10 mouse cellular contexts compared by ENCODE assay signal in genomic region chr15:83332373-83332772, GRCm38 (mm10). TPM values are rescaled to one million over a fixed set of nuclear protein-coding genes. Genes with fewer than 3 reads are reported as not detected.
DNase-seq lines count a peak whose midpoint lies in the region; ATAC-seq and TF ChIP-seq lines count a peak whose summit lies in the region.
"Had no signal": no experiment of that assay in that cellular context is flagged by ENCODE, and none has a peak within 500 bp of the region (broad histone marks: within the 10 kb centered on the region; RNA-seq: fewer than 3 reads in every experiment).

No protein-coding gene starts in this region.

- WGBS in forebrain, postnatal 0 days = 73% methylated on average over 3 of the region's 3 CpGs
- WGBS in forebrain, embryonic 12.5 days = 82% methylated on average over 3 of the region's 3 CpGs
- 94% methylated on average over 3 of the region's 3 CpGs for WGBS in liver, adult 2 months
- 66% methylated on average over 3 of the region's 3 CpGs for WGBS in liver, embryonic 12.5 days (ENCODE audit: insufficient replicate concordance)
- WGBS in lung, postnatal 0 days = 83% methylated on average over 3 of the region's 3 CpGs

- no peak for TF ChIP-seq EP300 in lung, postnatal 0 days (IDR thresholded peaks at IDR 0.05)

- no peak overlapping the region for H3K9ac ChIP-seq in forebrain, postnatal 0 days
- H3K9ac ChIP-seq in forebrain, embryonic 12.5 days = no peak overlapping the region
- H3K9ac ChIP-seq in liver, adult 2 months (ENCODE audit: low read depth, low read length) = no peak overlapping the region
- H3K9ac ChIP-seq in liver, embryonic 12.5 days = no peak overlapping the region
- H3K9ac ChIP-seq in lung, postnatal 0 days (replicated peaks; ENCODE audit: low read depth) = no peak overlapping the region
- H3K9ac ChIP-seq: embryonic facial prominence, embryonic 12.5 days had no signal

- H3K79me2 ChIP-seq in liver, adult 2 months (ENCODE audit: control insufficient read depth, insufficient read depth, low read length) = no peaks in the 10 kb centered on the region

- no peak for ATAC-seq in forebrain, postnatal 0 days
- ATAC-seq in forebrain, embryonic 12.5 days (ENCODE audit: low FRiP score) = no peak
- ATAC-seq in liver, embryonic 12.5 days = no peak
- ATAC-seq in lung, postnatal 0 days = 0 out of 2 replicates have a peak, but pooled peaks have one; percentile 40
- ATAC-seq in frontal cortex, adult (ENCODE audit: low TSS enrichment) = no peak

- no peaks in the 10 kb centered on the region for H3K27me3 ChIP-seq in forebrain, postnatal 0 days (ENCODE audit: insufficient read depth, low read length)
- no peaks in the 10 kb centered on the region for H3K27me3 ChIP-seq in forebrain, embryonic 12.5 days
- no peaks in the 10 kb centered on the region for H3K27me3 ChIP-seq in liver, adult 2 months (ENCODE audit: control insufficient read depth, insufficient read depth, low read length)
- H3K27me3 ChIP-seq in liver, embryonic 12.5 days (replicated peaks) = no peaks in the 10 kb centered on the region
- no peaks in the 10 kb centered on the region for H3K27me3 ChIP-seq in lung, postnatal 0 days (replicated peaks; ENCODE audit: insufficient read depth, low read length)
- H3K27me3 ChIP-seq: embryonic facial prominence, embryonic 12.5 days had no signal

- no peak for TF ChIP-seq POLR2A in liver, adult 2 months (IDR thresholded peaks at IDR 0.05; ENCODE audit: extremely low read depth, insufficient read depth, low read length)

- peaks cover 53% of the 10 kb centered on the region for H3K36me3 ChIP-seq in forebrain, postnatal 0 days (ENCODE audit: insufficient read depth)
- H3K36me3 ChIP-seq in forebrain, embryonic 12.5 days (replicated peaks) = peaks cover 67% of the 10 kb centered on the region
- peaks cover 14% of the 10 kb centered on the region; the same call in 1 of the 2 replicates for H3K36me3 ChIP-seq in liver, adult 2 months (ENCODE audit: control insufficient read depth, insufficient read depth, low read length)
- peaks cover 83% of the 10 kb centered on the region for H3K36me3 ChIP-seq in liver, embryonic 12.5 days
- H3K36me3 ChIP-seq in lung, postnatal 0 days (ENCODE audit: insufficient read depth, low read length) = peaks cover 12% of the 10 kb centered on the region

- DNase-seq in forebrain, postnatal 0 days = no peak
- DNase-seq in liver, adult 2 months (ENCODE audit: extremely low read depth, low read depth, low spot score) = no peak
- peak; percentile 69 for DNase-seq in ES-CJ7 (ENCODE audit: low read depth, low spot score)
- DNase-seq in lung, postnatal 0 days (ENCODE audit: low spot score) = peak; percentile 39
- no peak for DNase-seq in yolk sac, embryonic 10.5 days (ENCODE audit: low spot score)
- DNase-seq: right cerebral cortex, postnatal 4 days had no signal

- no peak overlapping the region for H3K4me2 ChIP-seq in forebrain, postnatal 0 days (ENCODE audit: low read depth)
- H3K4me2 ChIP-seq in forebrain, embryonic 12.5 days = no peak overlapping the region
- no peak overlapping the region for H3K4me2 ChIP-seq in liver, embryonic 12.5 days
- H3K4me2 ChIP-seq in lung, postnatal 0 days (replicated peaks; ENCODE audit: low read depth, low read length) = no peak overlapping the region
- H3K4me2 ChIP-seq: embryonic facial prominence, embryonic 12.5 days had no signal

- H3K9me3 ChIP-seq in forebrain, postnatal 0 days (ENCODE audit: low read length) = no peaks in the 10 kb centered on the region
- no peaks in the 10 kb centered on the region for H3K9me3 ChIP-seq in forebrain, embryonic 12.5 days
- no peaks in the 10 kb centered on the region for H3K9me3 ChIP-seq in liver, embryonic 12.5 days (replicated peaks)
- H3K9me3 ChIP-seq in lung, postnatal 0 days (ENCODE audit: low read length) = no peaks in the 10 kb centered on the region
- H3K9me3 ChIP-seq: embryonic facial prominence, embryonic 12.5 days had no signal

- TF ChIP-seq CTCF in forebrain, postnatal 0 days (IDR thresholded peaks at IDR 0.05; ENCODE audit: low read depth) = peak; percentile 55
- peak; percentile 38 for TF ChIP-seq CTCF in liver, adult 2 months (IDR thresholded peaks at IDR 0.05; ENCODE audit: low read depth, low read length)
- TF ChIP-seq CTCF in lung, postnatal 0 days (IDR thresholded peaks at IDR 0.05) = peak; percentile 68

- H3K27ac ChIP-seq in forebrain, postnatal 0 days (ENCODE audit: low read depth, low read length) = no peak overlapping the region
- H3K27ac ChIP-seq in forebrain, embryonic 12.5 days = no peak overlapping the region
- H3K27ac ChIP-seq in liver, adult 2 months (replicated peaks; ENCODE audit: insufficient read depth, low read depth, low read length) = no peak overlapping the region
- no peak overlapping the region for H3K27ac ChIP-seq in liver, embryonic 12.5 days
- no peak overlapping the region for H3K27ac ChIP-seq in lung, postnatal 0 days (ENCODE audit: low read length)
- H3K27ac ChIP-seq: embryonic facial prominence, embryonic 12.5 days had no signal

- no peak overlapping the region for H3K4me3 ChIP-seq in forebrain, postnatal 0 days (ENCODE audit: low read depth, low read length)
- no peak overlapping the region for H3K4me3 ChIP-seq in forebrain, embryonic 12.5 days (replicated peaks)
- H3K4me3 ChIP-seq in liver, adult 2 months (ENCODE audit: insufficient read depth, low read depth, low read length) = no peak overlapping the region
- no peak overlapping the region for H3K4me3 ChIP-seq in liver, embryonic 12.5 days
- no peak overlapping the region for H3K4me3 ChIP-seq in lung, postnatal 0 days (ENCODE audit: low read depth, low read length)
- H3K4me3 ChIP-seq: embryonic facial prominence, embryonic 12.5 days had no signal

- no peaks in the 10 kb centered on the region for H3K4me1 ChIP-seq in forebrain, postnatal 0 days (ENCODE audit: insufficient read depth)
- H3K4me1 ChIP-seq in forebrain, embryonic 12.5 days = peaks cover 8% of the 10 kb centered on the region; the same call in 1 of the 2 replicates
- H3K4me1 ChIP-seq in liver, adult 2 months (ENCODE audit: control insufficient read depth, insufficient read depth, low read length) = no peaks in the 10 kb centered on the region
- H3K4me1 ChIP-seq in liver, embryonic 12.5 days = 0 out of 2 replicates have a peak, but pooled peaks cover under 1% of the 10 kb centered on the region
- no peaks in the 10 kb centered on the region for H3K4me1 ChIP-seq in lung, postnatal 0 days (ENCODE audit: insufficient read depth, low read depth, low read length)
- H3K4me1 ChIP-seq: embryonic facial prominence, embryonic 12.5 days had no signal

RNA-seq across cellular contexts. Expression of gene Arfgap3, which starts 17.7 kb away (rescaled TPM):
- 41.0 and 41.2 TPM in 2 replicates for total RNA-seq in forebrain, postnatal 0 days (2014; rRNA removed)
- 32.0 and 33.7 TPM in 2 replicates for polyA plus RNA-seq in forebrain, postnatal 0 days (2015; fragmentation: Nextera tagmentation; extraction: Ambion mirVana)
- polyA plus RNA-seq in forebrain, embryonic 12.5 days (2016; fragmentation: Nextera tagmentation; extraction: Ambion mirVana) = 35.3 and 37.3 TPM in 2 replicates
- 4.7 and 6.8 TPM in 2 replicates for total RNA-seq in liver, adult 2 months (2014; rRNA removed)
- 5.7 and 9.0 TPM in 2 replicates for polyA plus RNA-seq in liver, adult 2 months (2012; rRNA removed)
- 16.2 and 19.9 TPM in 2 replicates for polyA plus RNA-seq in liver, embryonic 12.5 days (2016; fragmentation: Nextera tagmentation; extraction: Ambion mirVana)
- 41.1 and 44.2 TPM in 2 replicates for polyA plus RNA-seq in lung, postnatal 0 days (2015; fragmentation: Nextera tagmentation; extraction: Ambion mirVana)

Comparison
In these comparisons a context has a peak if more than half of its experiments do, and no peak if none do; other contexts are left out.
1. DNase-seq: peak in ES-CJ7 (single experiment) and lung, postnatal 0 days (single experiment); none in forebrain, postnatal 0 days (single experiment), liver, adult 2 months (single experiment) and yolk sac, embryonic 10.5 days (single experiment).
2. Peak in every context shown above with its lines, with median percentiles within 50 percentile points of each other: CTCF ChIP-seq.